Mouse (Mus musculus): ENCODE measurements around the gene Otoa.

Otoa gene

GRCm38 (mm10) chr7:121082949-121083513 lies 1.6 kb downstream of the Otoa start:
- DNase-seq, result no peak

- no peak for DNase-seq
Observed at GRCm38 (mm10) chr7:121084840-121085453, 3.5 kb downstream of the Otoa start.

GRCm38 (mm10) chr7:121085500-121085899 lies 4.0 kb downstream of the Otoa start:
- no peak for DNase-seq

GRCm38 (mm10) chr7:121088745-121089144 lies 7.3 kb downstream of the Otoa start:
- no peak for DNase-seq

- DNase-seq, result no peak
Observed at GRCm38 (mm10) chr7:121090748-121091147, 9.3 kb downstream of the Otoa start.

GRCm38 (mm10) chr7:121093026-121093425 lies 11.6 kb downstream of the Otoa start:
- no peak for DNase-seq

GRCm38 (mm10) chr7:121098614-121099389 lies 17.4 kb downstream of the Otoa start:
- DNase-seq, result no peak

GRCm38 (mm10) chr7:121107851-121108250 lies 26.4 kb downstream of the Otoa start:
- DNase-seq, result no peak

GRCm38 (mm10) chr7:121111321-121111720 lies 29.9 kb downstream of the Otoa start:
- no peak for DNase-seq

- DNase-seq, result no peak
Observed at GRCm38 (mm10) chr7:121111762-121112161, 30.3 kb downstream of the Otoa start.

- peak; percentile 83 for DNase-seq
Observed at GRCm38 (mm10) chr7:121120143-121120818, 38.8 kb downstream of the Otoa start.

- no peak for DNase-seq
Observed at GRCm38 (mm10) chr7:121130837-121131236, 49.4 kb downstream of the Otoa start.

- DNase-seq, result no peak
Observed at GRCm38 (mm10) chr7:121141274-121141673, 59.8 kb downstream of the Otoa start.

- no peak for DNase-seq
Observed at GRCm38 (mm10) chr7:121150662-121151061, 69.2 kb downstream of the Otoa start.

- no peak for DNase-seq
Observed at GRCm38 (mm10) chr7:121152186-121152585, 70.7 kb downstream of the Otoa start.

- DNase-seq, result no peak
Observed at GRCm38 (mm10) chr7:121165616-121166015, 84.2 kb downstream of the Otoa start.

GRCm38 (mm10) chr7:121171888-121172287 lies 90.4 kb downstream of the Otoa start:
- no peak for DNase-seq

- DNase-seq, result peak; percentile 21
Observed at GRCm38 (mm10) chr7:121187201-121187786, 105.8 kb downstream of the Otoa start.

- no peak for DNase-seq
Observed at GRCm38 (mm10) chr7:121188976-121189375, 107.5 kb downstream of the Otoa start.

- peak; percentile 22 for DNase-seq
Observed at GRCm38 (mm10) chr7:121198933-121199332, 117.5 kb downstream of the Otoa start.

GRCm38 (mm10) chr7:121211804-121212203 lies 130.4 kb downstream of the Otoa start:
- DNase-seq, result peak; percentile 47

Data from layer of hippocampus, adult 9-11 months (tissue).